Mouse (Mus musculus) myocyte (in vitro differentiated cells): ENCODE measurements around the gene Prkcb. TPM values are rescaled to one million over a fixed set of nuclear protein-coding genes. Genes with fewer than 3 reads are reported as not detected.
A peak's percentile ranks its signal among the peaks of the same experiment; 100 is the strongest.

Experiments used
- H3K27me3 ChIP-seq: one replicate; pipeline ENCODE4 v1.6.1; 2011; ENCODE audit not compliant: control insufficient read depth, insufficient read depth, insufficient read length
- H3K36me3 ChIP-seq: one replicate; pipeline ENCODE4 v1.6.1; 2011; ENCODE audit not compliant: control insufficient read depth, insufficient read depth
- H3K4me2 ChIP-seq: one replicate; pipeline ENCODE4 v1.6.1; 2011; ENCODE audit warnings: low read depth, control low read depth
- H3K4me3 ChIP-seq: one replicate; pipeline ENCODE4 v1.5.1; 2011; ENCODE audit warnings: mild to moderate bottlenecking, control low read depth, moderate library complexity
- H3K79me2 ChIP-seq: one replicate; pipeline ENCODE4 v1.6.1; 2011; ENCODE audit not compliant: control insufficient read depth, insufficient read depth
- H3ac ChIP-seq: one replicate; pipeline ENCODE4 v1.6.1; 2011; ENCODE audit not compliant: control insufficient read depth, insufficient read length
- CEBPB ChIP-seq: IDR thresholded peaks from 2 replicates; pipeline ENCODE4 v1.6.1; 2011; ENCODE audit warnings: mild to moderate bottlenecking, moderate library complexity; ENCODE audit not compliant: poor library complexity, insufficient read depth, severe bottlenecking
- E2F4 ChIP-seq: IDR thresholded peaks from one replicate; pipeline ENCODE4 v1.6.1; 2011; ENCODE audit warnings: mild to moderate bottlenecking, control low read depth, moderate library complexity; ENCODE audit not compliant: insufficient read depth
- MAX ChIP-seq: IDR thresholded peaks from one replicate; pipeline ENCODE4 v1.6.1; 2011; ENCODE audit warnings: low read depth, mild to moderate bottlenecking, control low read depth
- MYOD1 ChIP-seq, 3 experiments: IDR thresholded peaks; one replicate each; pipeline ENCODE4 v1.6.1; 2011; ENCODE audit warnings: control low read depth in 2 of 3, low read depth in 2 of 3, mild to moderate bottlenecking in 2 of 3, moderate library complexity in 1 of 3; ENCODE audit not compliant: insufficient read length in 2 of 3, control insufficient read depth in 1 of 3
- MYOG ChIP-seq, 3 experiments: IDR thresholded peaks; one replicate each; pipeline ENCODE4 v1.6.1; 2011; ENCODE audit warnings: control low read depth in 2 of 3, low read depth in 2 of 3, mild to moderate bottlenecking in 2 of 3; ENCODE audit not compliant: insufficient read length in 2 of 3, control insufficient read depth in 1 of 3, insufficient read depth in 1 of 3
- POLR2A ChIP-seq: IDR thresholded peaks from one replicate; pipeline ENCODE4 v1.6.1; 2011; ENCODE audit warnings: low read depth, mild to moderate bottlenecking, control low read depth, moderate library complexity; ENCODE audit not compliant: insufficient read length
- POLR2AphosphoS2 ChIP-seq: IDR thresholded peaks from one replicate; pipeline ENCODE4 v1.6.1; 2011; ENCODE audit warnings: low read depth, control low read depth; ENCODE audit not compliant: insufficient read length
- REST ChIP-seq: IDR thresholded peaks from one replicate; pipeline ENCODE4 v1.6.1; 2011; ENCODE audit warnings: mild to moderate bottlenecking, control low read depth, moderate library complexity; ENCODE audit not compliant: insufficient read depth, insufficient read length
- SRF ChIP-seq: IDR thresholded peaks from one replicate; pipeline ENCODE4 v1.6.1; 2011; ENCODE audit warnings: low read depth; ENCODE audit not compliant: control insufficient read depth, insufficient read length
- TCF12 ChIP-seq: IDR thresholded peaks from one replicate; pipeline ENCODE4 v1.6.1; 2011; ENCODE audit warnings: mild to moderate bottlenecking, control low read depth; ENCODE audit not compliant: poor library complexity, insufficient read depth, severe bottlenecking
- TCF3 ChIP-seq: IDR thresholded peaks from one replicate; pipeline ENCODE4 v1.6.1; 2011; ENCODE audit warnings: low read depth, control low read depth; ENCODE audit not compliant: insufficient read length
- USF1 ChIP-seq: IDR thresholded peaks from one replicate; pipeline ENCODE4 v1.6.1; 2011; ENCODE audit warnings: low read depth, mild to moderate bottlenecking, control low read depth, moderate library complexity
- polyA plus RNA-seq: library from polyadenylated mRNA; unstranded; fragments of >200 nt; fragmentation: generic; extraction: Trizol; gene quantifications from one replicate; pipeline ENCODE4 v1.2.1, GENCODE M21; 2012; ENCODE audit warnings: missing spikeins

The Prkcb gene
- polyA plus RNA-seq, 1 experiment = 2.2 TPM

DNA sequence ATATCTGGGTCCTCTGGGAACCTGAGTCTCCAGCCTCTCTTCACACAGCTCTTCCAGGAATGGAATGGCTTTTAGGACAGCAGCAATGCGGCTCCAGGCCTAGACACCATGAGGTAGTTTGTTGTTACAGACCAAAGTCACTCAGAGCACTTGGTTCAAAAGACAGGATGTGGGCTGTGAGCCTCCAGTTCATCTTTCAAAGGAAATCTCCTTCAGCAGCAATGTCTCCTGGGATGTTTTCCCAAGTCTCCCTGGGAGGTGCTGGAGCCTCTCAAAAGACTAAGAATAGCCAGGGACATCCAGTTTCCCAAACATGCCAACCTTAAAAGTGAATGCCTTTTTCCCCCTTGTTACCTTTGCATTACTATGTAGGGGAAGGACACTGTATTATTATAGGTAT lies 1.3 kb upstream of the Prkcb start:
- Histone ChIP-seq H3K79me2 (no peaks in the 10 kb centered on the region), H3K27me3 (peaks cover 16% of the 10 kb centered on the region), H3K4me2 (no peak overlapping the region), H3ac (no peak overlapping the region), H3K36me3 (no peaks in the 10 kb centered on the region), H3K4me3 (no peak overlapping the region)
- TF ChIP-seq E2F4 = no peak
- no peak for TF ChIP-seq REST
- no peak for TF ChIP-seq CEBPB
- TF ChIP-seq MYOD1 (IDR thresholded peaks at IDR 0.05; ENCODE audit: control insufficient read depth in 1 of 3, insufficient read length in 2 of 3, low read depth in 2 of 3) = no peak
- TF ChIP-seq POLR2AphosphoS2 = no peak
- no peak for TF ChIP-seq MYOG (IDR thresholded peaks at IDR 0.05; ENCODE audit: control insufficient read depth in 1 of 3, insufficient read depth in 1 of 3, insufficient read length in 2 of 3, low read depth in 2 of 3)
- TF ChIP-seq TCF12 = no peak

GRCm38 (mm10) chr7:122289243-122290111 lies 926 bp downstream of the Prkcb start:
- peak overlapping the region; percentile 69 for H3K4me2 ChIP-seq
- no peaks in the 10 kb centered on the region for H3K36me3 ChIP-seq
- H3K79me2 ChIP-seq = no peaks in the 10 kb centered on the region
- no peak overlapping the region for H3K4me3 ChIP-seq
- no peak for TF ChIP-seq POLR2A
- peaks cover 16% of the 10 kb centered on the region for H3K27me3 ChIP-seq
- H3ac ChIP-seq = no peak overlapping the region

DNA sequence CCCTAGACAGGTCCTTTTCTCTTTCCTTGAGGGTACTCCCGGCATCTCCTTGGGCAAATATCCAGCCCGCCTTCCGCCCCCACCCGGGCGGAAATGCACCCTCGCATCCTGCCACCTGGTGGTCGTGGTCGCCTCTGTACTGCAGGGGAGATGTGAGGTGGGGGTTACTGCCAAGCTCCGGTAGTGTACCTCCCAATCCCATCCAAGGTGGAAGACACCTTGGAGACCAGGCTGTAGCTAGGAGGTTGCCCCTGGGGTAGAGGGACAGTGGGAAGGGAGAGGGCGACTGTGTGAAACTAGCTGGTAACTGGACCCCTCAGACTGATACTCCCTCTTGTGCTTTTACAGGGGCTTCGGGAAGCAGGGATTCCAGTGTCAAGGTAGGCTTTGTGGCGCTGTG lies 1.6 kb downstream of the Prkcb start:
- no peaks in the 10 kb centered on the region for H3K36me3 ChIP-seq
- H3K4me3 ChIP-seq = no peak overlapping the region
- no peak overlapping the region for H3ac ChIP-seq
- TF ChIP-seq E2F4 = no peak
- TF ChIP-seq MYOD1 (IDR thresholded peaks at IDR 0.05; ENCODE audit: control insufficient read depth in 1 of 3, insufficient read length in 2 of 3, low read depth in 2 of 3) = no peak
- TF ChIP-seq CEBPB = no peak
- TF ChIP-seq USF1 = no peak
- no peak for TF ChIP-seq TCF12
- TF ChIP-seq POLR2AphosphoS2 = no peak
- TF ChIP-seq TCF3 = no peak
- TF ChIP-seq REST = no peak
- no peak for TF ChIP-seq SRF
- no peak for TF ChIP-seq POLR2A
- no peak for TF ChIP-seq MYOG (IDR thresholded peaks at IDR 0.05; ENCODE audit: control insufficient read depth in 1 of 3, insufficient read depth in 1 of 3, insufficient read length in 2 of 3, low read depth in 2 of 3)
- TF ChIP-seq MAX = no peak
- H3K4me2 ChIP-seq = no peak overlapping the region
- H3K79me2 ChIP-seq = no peaks in the 10 kb centered on the region
- peaks cover 16% of the 10 kb centered on the region for H3K27me3 ChIP-seq

DNA sequence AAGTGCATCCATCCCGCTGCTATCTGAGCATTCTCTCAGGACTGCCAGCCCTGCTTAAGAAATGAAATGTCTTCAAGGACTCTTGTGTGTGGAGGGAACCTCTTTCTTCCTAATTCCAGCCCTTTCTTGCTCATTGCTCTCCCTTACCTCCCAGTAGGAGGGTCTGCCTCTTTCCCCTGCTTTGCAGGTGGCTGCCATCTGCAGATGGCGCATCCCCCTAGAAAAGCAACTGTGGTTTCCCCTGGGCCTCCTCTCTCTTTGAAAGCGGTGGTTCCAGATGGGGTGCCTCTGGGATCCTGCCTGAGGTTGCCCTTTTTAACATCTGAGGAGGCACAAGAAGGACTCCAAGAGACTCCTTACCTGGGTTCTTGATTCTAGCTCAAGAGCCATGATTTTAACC lies 2.2 kb downstream of the Prkcb start:
- Histone ChIP-seq H3K4me3 (no peak overlapping the region), H3K36me3 (no peaks in the 10 kb centered on the region), H3K79me2 (no peaks in the 10 kb centered on the region), H3K4me2 (no peak overlapping the region), H3ac (no peak overlapping the region), H3K27me3 (peaks cover 16% of the 10 kb centered on the region)
- TF ChIP-seq CEBPB = no peak
- TF ChIP-seq POLR2AphosphoS2 = no peak
- TF ChIP-seq SRF = no peak
- no peak for TF ChIP-seq MAX
- TF ChIP-seq POLR2A = no peak
- no peak for TF ChIP-seq TCF12
- no peak for TF ChIP-seq TCF3

GRCm38 (mm10) chr7:122292151-122292550 lies 3.6 kb downstream of the Prkcb start:
- Histone ChIP-seq H3K4me3 (no peak overlapping the region), H3K4me2 (no peak overlapping the region), H3ac (no peak overlapping the region), H3K27me3 (peaks cover 16% of the 10 kb centered on the region), H3K36me3 (no peaks in the 10 kb centered on the region), H3K79me2 (no peaks in the 10 kb centered on the region)
- TF ChIP-seq MAX (no peak), USF1 (no peak), REST (no peak), E2F4 (no peak), MYOD1 (IDR thresholded peaks at IDR 0.05; ENCODE audit: control insufficient read depth in 1 of 3, insufficient read length in 2 of 3, low read depth in 2 of 3) (no peak), POLR2A (no peak), MYOG (IDR thresholded peaks at IDR 0.05; ENCODE audit: control insufficient read depth in 1 of 3, insufficient read depth in 1 of 3, insufficient read length in 2 of 3, low read depth in 2 of 3) (no peak), CEBPB (no peak), SRF (no peak), TCF12 (no peak), TCF3 (no peak), POLR2AphosphoS2 (no peak)
